Mouse (Mus musculus): Measurements from ENCODE around the gene Tnf.

- TF ChIP-seq CTCF (IDR thresholded peaks at IDR 0.05; ENCODE audit: extremely low read depth, insufficient read length, insufficient replicate concordance, low read depth, low read length) (no peak), POLR2A (IDR thresholded peaks at IDR 0.05; ENCODE audit: low read depth, low read length) (no peak)
Measured at GRCm38 (mm10) chr17:35209785-35210535, 8.2 kb upstream of the Tnf start.

Data from small intestine, adult 2 months (tissue).